Mouse (Mus musculus) heart, postnatal 0 days (tissue): ENCODE measurements around the gene Camkmt.

Source experiments
- CTCF ChIP-seq: IDR thresholded peaks from 2 replicates; pipeline ENCODE4 v1.5.1; 2016; ENCODE audit warnings: antibody characterized with exemption, control low read depth, low read depth
- EP300 ChIP-seq: IDR thresholded peaks from 2 replicates; pipeline ENCODE4 v1.6.1; 2016; ENCODE audit warnings: antibody characterized with exemption, low read depth

DNA sequence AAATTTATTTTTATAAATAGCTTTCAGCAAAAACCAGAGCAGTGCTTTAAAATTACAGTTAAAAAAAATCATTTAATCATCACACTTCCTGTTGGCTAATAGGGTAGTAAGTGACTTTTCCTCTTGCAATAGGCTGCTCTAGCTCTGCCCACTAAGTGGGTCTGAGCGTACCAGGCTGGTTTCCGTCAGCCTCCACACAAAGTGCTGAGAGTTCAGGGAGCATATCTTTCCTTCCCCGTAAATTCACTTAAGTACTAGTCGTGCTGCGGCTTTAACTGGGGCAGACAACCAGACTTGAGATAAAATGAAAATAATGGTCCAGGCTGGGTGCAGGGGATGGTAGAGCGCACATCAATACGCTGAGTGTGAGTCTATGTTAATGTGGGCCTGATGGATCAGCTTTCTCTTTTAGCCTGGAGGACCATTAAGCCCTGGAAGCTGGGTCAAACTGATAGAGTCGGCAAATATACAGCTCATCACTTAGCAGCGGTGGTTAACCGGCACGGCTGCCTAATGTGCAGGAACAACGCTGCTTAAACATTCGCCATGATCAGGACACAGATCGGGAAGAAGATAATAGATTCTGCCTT, 90.2 kb downstream of the Camkmt start:
- no peak for TF ChIP-seq CTCF
- TF ChIP-seq EP300, result no peak
